Mouse (Mus musculus): ENCODE results near the gene Jpt1.
"Not testable (repeated sequence)": the region's sequence is repeated elsewhere in the genome, so short reads cannot be mapped to it uniquely, and the experiment has no call there.

- TF ChIP-seq POLR2A (IDR thresholded peaks at IDR 0.05; ENCODE audit: insufficient read length, low read depth); MAX (IDR thresholded peaks at IDR 0.05; ENCODE audit: low read depth); USF1 (IDR thresholded peaks at IDR 0.05; ENCODE audit: low read depth); TCF12 (IDR thresholded peaks at IDR 0.05; ENCODE audit: insufficient read depth, poor library complexity, severe bottlenecking); MYOD1 (IDR thresholded peaks at IDR 0.05; ENCODE audit: control insufficient read depth in 1 of 3, insufficient read length in 2 of 3, low read depth in 2 of 3); SRF (IDR thresholded peaks at IDR 0.05; ENCODE audit: control insufficient read depth, insufficient read length, low read depth): not testable (repeated sequence)
These were observed 36.8 kb downstream of the Jpt1 start for GRCm38 (mm10) chr11:115477388-115477787.

Measured in myocyte (in vitro differentiated cells).